Mouse (Mus musculus) C2C12 (cell line): ENCODE measurements around the gene Golga3. TPM values are rescaled to one million over a fixed set of nuclear protein-coding genes. Genes with fewer than 3 reads are reported as not detected.

ENCODE experiments used
- H3K27me3 ChIP-seq: one replicate; pipeline ENCODE4 v1.6.1; 2011; ENCODE audit not compliant: control insufficient read depth, insufficient read depth, insufficient read length
- H3K36me3 ChIP-seq: one replicate; pipeline ENCODE4 v1.6.1; 2011; ENCODE audit not compliant: control insufficient read depth, insufficient read depth
- H3K4me3 ChIP-seq: one replicate; pipeline ENCODE4 v1.5.1; 2011; ENCODE audit warnings: mild to moderate bottlenecking, control low read depth; ENCODE audit not compliant: poor library complexity, insufficient read depth, severe bottlenecking
- H3K79me2 ChIP-seq: one replicate; pipeline ENCODE4 v1.6.1; 2011; ENCODE audit not compliant: control insufficient read depth, insufficient read depth
- H3K79me3 ChIP-seq: one replicate; pipeline ENCODE4 v1.6.1; 2011; ENCODE audit warnings: low read depth, control low read depth
- H3ac ChIP-seq: one replicate; pipeline ENCODE3; 2011; ENCODE audit warnings: low read depth; ENCODE audit not compliant: control insufficient read depth, insufficient read length
- CEBPB ChIP-seq: IDR thresholded peaks from one replicate; pipeline ENCODE4 v1.6.1; 2011; ENCODE audit warnings: low read depth, mild to moderate bottlenecking, control low read depth, moderate library complexity
- CTCF ChIP-seq: IDR thresholded peaks from one replicate; pipeline ENCODE4 v1.5.1; 2011; ENCODE audit not compliant: control insufficient read depth, insufficient read depth, insufficient read length
- FOSL1 ChIP-seq: IDR thresholded peaks from one replicate; pipeline ENCODE4 v1.8.0; 2011; ENCODE audit warnings: mild to moderate bottlenecking, low read length; ENCODE audit not compliant: poor library complexity, insufficient read depth, severe bottlenecking
- MAX ChIP-seq: IDR thresholded peaks from one replicate; pipeline ENCODE4 v1.6.1; 2011; ENCODE audit warnings: mild to moderate bottlenecking, control low read depth
- MYOD1 ChIP-seq: IDR thresholded peaks from one replicate; pipeline ENCODE4 v1.6.1; 2011; ENCODE audit warnings: low read depth; ENCODE audit not compliant: control insufficient read depth, insufficient read length
- MYOG ChIP-seq: IDR thresholded peaks from one replicate; pipeline ENCODE4 v1.6.1; 2011; ENCODE audit not compliant: control insufficient read depth, insufficient read length; ENCODE audit errors: extremely low read depth
- USF1 ChIP-seq: IDR thresholded peaks from one replicate; pipeline ENCODE4 v1.6.1; 2011; ENCODE audit warnings: low read depth, mild to moderate bottlenecking, control low read depth, moderate library complexity
- long read RNA-seq, 2 experiments: library from polyadenylated mRNA; unstranded; transcript quantifications; one replicate each; pipeline ENCODE4 v2.0.0; 2019 to 2020
- polyA plus RNA-seq: library from polyadenylated mRNA; unstranded; fragments of >200 nt; fragmentation: generic; extraction: Trizol; gene quantifications from one replicate; pipeline ENCODE4 v1.2.1, GENCODE M21; 2012; ENCODE audit warnings: missing spikeins

Gene Golga3
- polyA plus RNA-seq = 12.5 TPM
- long read RNA-seq, experiment 1, partial matches to known transcripts = 7 of 7 reads
- long read RNA-seq, experiment 1, other reads (novel, unspliced or antisense) = 0 of 7 reads
- long read RNA-seq, experiment 2, full-length matches to known transcripts = 95 of 198 reads
- long read RNA-seq, experiment 2, partial matches to known transcripts = 63 of 198 reads
- long read RNA-seq, experiment 2, other reads (novel, unspliced or antisense) = 40 of 198 reads

GRCm38 (mm10) chr5:110176362-110177020 lies at the start of gene Golga3:
Gene Golga3, plus strand, starts transcription at chr5:110176701.
- Histone ChIP-seq H3K4me3 (peak within 1 kb of the TSS; percentile 75), H3ac (peak within 1 kb of the TSS; percentile 58), H3K36me3 (peaks cover 2% of the 10 kb centered on the region), H3K79me2 (peaks cover 33% of the 10 kb centered on the region), H3K79me3 (peaks cover 17% of the 10 kb centered on the region), H3K27me3 (no peaks in the 10 kb centered on the region)
- TF ChIP-seq MYOD1 (no peak), MYOG (no peak), MAX (peak; percentile 70), USF1 (peak; percentile 61), CEBPB (no peak), CTCF (no peak)

- Histone ChIP-seq H3ac (peak within 1 kb of the TSS; percentile 71), H3K27me3 (no peaks in the 10 kb centered on the region), H3K79me2 (peaks cover 28% of the 10 kb centered on the region), H3K4me3 (peak within 1 kb of the TSS; percentile 66), H3K36me3 (no peaks in the 10 kb centered on the region), H3K79me3 (peaks cover 11% of the 10 kb centered on the region)
- TF ChIP-seq MAX (no peak), MYOD1 (no peak), MYOG (no peak), USF1 (no peak), CEBPB (no peak), FOSL1 (no peak), CTCF (no peak)
These were observed 41.0 kb upstream of the Golga3 start, which contains the start of gene Chfr for GRCm38 (mm10) chr5:110135293-110136086. Gene Chfr, plus strand, starts transcription at chr5:110135842.

DNA sequence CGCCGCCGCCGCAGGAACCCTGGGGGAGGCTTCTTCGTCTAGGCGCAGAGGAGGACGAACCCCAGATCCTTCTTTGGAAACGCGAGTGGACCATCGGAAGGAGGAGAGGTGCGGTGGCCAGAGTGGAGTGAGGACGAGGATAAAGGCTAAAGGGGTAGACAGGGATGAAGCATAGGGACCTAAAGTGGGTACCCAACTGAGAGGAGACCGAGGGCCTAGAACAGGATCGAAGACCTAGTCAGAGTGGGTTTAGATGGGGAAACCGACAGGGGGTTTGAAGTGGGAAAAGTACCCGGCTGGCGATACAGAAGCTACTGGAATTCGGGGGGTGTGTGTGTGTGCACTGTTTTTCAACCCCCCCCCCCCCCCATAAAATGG lies 40.4 kb upstream of the Golga3 start:
- no peak for TF ChIP-seq MYOD1
- no peak for TF ChIP-seq MYOG
- no peak for TF ChIP-seq USF1
- no peak for TF ChIP-seq CTCF
- no peak for TF ChIP-seq FOSL1
- TF ChIP-seq CEBPB = no peak
- TF ChIP-seq MAX = no peak
- Histone ChIP-seq H3K79me3 (peaks cover 11% of the 10 kb centered on the region), H3K27me3 (no peaks in the 10 kb centered on the region), H3K4me3 (peak overlapping the region; percentile 66), H3K79me2 (peaks cover 28% of the 10 kb centered on the region), H3ac (peak overlapping the region; percentile 71), H3K36me3 (no peaks in the 10 kb centered on the region)

GRCm38 (mm10) chr5:110137816-110138215 lies 38.7 kb upstream of the Golga3 start:
- Histone ChIP-seq H3K36me3 (peaks cover 5% of the 10 kb centered on the region), H3K4me3 (no peak overlapping the region), H3K79me3 (peaks cover 11% of the 10 kb centered on the region), H3K79me2 (peaks cover 28% of the 10 kb centered on the region), H3K27me3 (no peaks in the 10 kb centered on the region), H3ac (no peak overlapping the region)
- no peak for TF ChIP-seq MYOD1
- TF ChIP-seq MYOG = no peak
- TF ChIP-seq CEBPB = no peak
- TF ChIP-seq CTCF = no peak
- no peak for TF ChIP-seq FOSL1
- TF ChIP-seq USF1 = no peak
- no peak for TF ChIP-seq MAX

GRCm38 (mm10) chr5:110139325-110139724 lies 37.2 kb upstream of the Golga3 start:
- no peaks in the 10 kb centered on the region for H3K27me3 ChIP-seq
- H3K4me3 ChIP-seq = no peak overlapping the region
- H3K36me3 ChIP-seq = peaks cover 7% of the 10 kb centered on the region
- TF ChIP-seq CEBPB (no peak), MYOD1 (no peak), FOSL1 (no peak)
- H3ac ChIP-seq = no peak overlapping the region
- H3K79me2 ChIP-seq = peaks cover 28% of the 10 kb centered on the region
- H3K79me3 ChIP-seq = peaks cover 11% of the 10 kb centered on the region

DNA sequence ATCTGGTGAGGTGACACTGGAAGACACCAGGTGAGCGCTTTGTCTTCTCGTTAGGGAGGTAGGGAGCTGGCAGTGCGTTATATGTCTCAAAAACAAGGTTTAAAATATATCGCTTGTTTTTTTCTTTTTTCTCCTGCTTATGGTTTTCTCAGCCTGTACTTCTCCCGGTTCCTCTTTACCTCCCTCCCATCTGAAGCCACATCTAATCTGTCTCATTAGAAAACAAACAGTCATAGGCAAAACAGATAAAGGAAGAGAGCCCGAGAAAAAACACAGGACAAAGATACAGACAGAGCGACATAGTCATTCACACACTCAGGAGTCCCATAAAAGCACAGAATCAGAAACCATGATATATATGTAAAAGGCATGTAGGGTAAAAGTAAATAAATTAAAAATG lies 36.1 kb upstream of the Golga3 start:
- Histone ChIP-seq H3K79me2 (peaks cover 28% of the 10 kb centered on the region), H3ac (no peak overlapping the region), H3K36me3 (peaks cover 16% of the 10 kb centered on the region), H3K4me3 (no peak overlapping the region), H3K27me3 (no peaks in the 10 kb centered on the region), H3K79me3 (peaks cover 11% of the 10 kb centered on the region)
- no peak for TF ChIP-seq USF1
- no peak for TF ChIP-seq MAX
- no peak for TF ChIP-seq CEBPB
- no peak for TF ChIP-seq CTCF
- no peak for TF ChIP-seq FOSL1
